Mouse (Mus musculus) mouse embryonic stem cell (cell line): ENCODE measurements around the gene Ebf1.

Experiments used
- in situ Hi-C, 2 experiments: fragments of 300-500 bp; cut with MboI; formaldehyde crosslinking; loops; 1 replicate in 1 of 2; 3 replicates in 1 of 2; pipeline ENCODE4 v1.14.3; 2019 to 2020; ENCODE audit warnings: low sequenced_read_pairs in 2 of 2, low pct_unique_long_range_greater_than_20kb in 1 of 2, mixed read lengths in 1 of 2; ENCODE audit not compliant: unreplicated experiment in 1 of 2

The Ebf1 gene

GRCm38 (mm10) chr11:44754336-44754735 is 137.2 kb downstream of the Ebf1 start:
- in situ Hi-C loops, result no loop called here

GRCm38 (mm10) chr11:44756321-44756720 is 139.2 kb downstream of the Ebf1 start:
- in situ Hi-C loops, result no loop called here

- in situ Hi-C loops, result no loop called here
Observed at GRCm38 (mm10) chr11:44758857-44759256, 141.7 kb downstream of the Ebf1 start.

- in situ Hi-C loops, result no loop called here
Observed at GRCm38 (mm10) chr11:44761128-44761996, 144.2 kb downstream of the Ebf1 start.

- in situ Hi-C loops, result no loop called here
Observed at GRCm38 (mm10) chr11:44763992-44764835, 147.1 kb downstream of the Ebf1 start.

- in situ Hi-C loops, result no loop called here
Observed at GRCm38 (mm10) chr11:44764988-44765387, 147.9 kb downstream of the Ebf1 start.

- in situ Hi-C loops, result no loop called here
Observed at GRCm38 (mm10) chr11:44766246-44766645, 149.1 kb downstream of the Ebf1 start.

- in situ Hi-C loops, result no loop called here
Observed at GRCm38 (mm10) chr11:44767322-44767721, 150.2 kb downstream of the Ebf1 start.

GRCm38 (mm10) chr11:44768346-44768745 is 151.2 kb downstream of the Ebf1 start:
- in situ Hi-C loops, result no loop called here

GRCm38 (mm10) chr11:44770989-44771564 is 154.0 kb downstream of the Ebf1 start:
- in situ Hi-C loops, result no loop called here

- in situ Hi-C loops, result no loop called here
Observed at GRCm38 (mm10) chr11:44774411-44774810, 157.3 kb downstream of the Ebf1 start.

GRCm38 (mm10) chr11:44775549-44775948 is 158.4 kb downstream of the Ebf1 start:
- in situ Hi-C loops, result no loop called here

GRCm38 (mm10) chr11:44776556-44776955 is 159.4 kb downstream of the Ebf1 start:
- in situ Hi-C loops, result no loop called here

GRCm38 (mm10) chr11:44777331-44778310 is 160.5 kb downstream of the Ebf1 start:
- in situ Hi-C loops, result no loop called here

GRCm38 (mm10) chr11:44779030-44779429 is 161.9 kb downstream of the Ebf1 start:
- in situ Hi-C loops, result no loop called here

GRCm38 (mm10) chr11:44784255-44785029 is 167.3 kb downstream of the Ebf1 start:
- in situ Hi-C loops, result no loop called here

GRCm38 (mm10) chr11:44785063-44785462 is 167.9 kb downstream of the Ebf1 start:
- in situ Hi-C loops, result no loop called here
